Mouse (Mus musculus): ENCODE data around the gene Upf3a.

- TF ChIP-seq CTCF (conservative IDR thresholded peaks at IDR 0.05; ENCODE audit: low read length) (no peak), NANOG (IDR thresholded peaks at IDR 0.05; ENCODE audit: borderline replicate concordance, low read length) (no peak)
Measured at GRCm38 (mm10) chr8:13797676-13798075, 12.3 kb downstream of the Upf3a start.
